Mouse (Mus musculus) bone marrow, adult 2 months (tissue): Measurements from ENCODE around the gene Eif3i.

Experiments used
- CTCF ChIP-seq: fragments of 200-500 bp; IDR thresholded peaks from 2 replicates; pipeline ENCODE4 v1.5.1; 2011; ENCODE audit warnings: low read length, control low read depth; ENCODE audit not compliant: control insufficient read depth, insufficient read depth
- POLR2A ChIP-seq: fragments of 200-500 bp; IDR thresholded peaks from 2 replicates; pipeline ENCODE4 v1.6.1; 2011; ENCODE audit warnings: low read depth, mild to moderate bottlenecking, control low read depth, low read length, borderline replicate concordance; ENCODE audit not compliant: control insufficient read depth

DNA sequence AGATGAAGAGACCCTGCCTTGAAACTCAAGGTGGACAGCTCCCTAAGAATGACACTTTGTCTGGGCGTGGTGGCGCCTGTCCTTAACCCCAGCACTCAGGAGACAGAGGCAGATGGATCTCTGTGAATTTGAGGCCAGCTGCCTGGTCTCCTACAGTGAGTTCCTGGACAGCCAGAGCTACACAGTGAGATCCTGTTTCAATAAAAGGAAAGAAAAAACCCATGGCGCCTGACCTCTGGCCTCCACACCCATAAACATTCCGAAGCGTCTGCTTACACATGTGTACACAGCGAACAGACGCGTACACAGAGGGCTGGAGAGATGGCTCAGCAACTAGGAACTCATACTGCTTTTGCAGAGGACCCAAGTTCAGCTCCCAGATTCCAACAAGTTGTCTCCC, 36.7 kb downstream of the Eif3i start:
- TF ChIP-seq CTCF, result no peak
- TF ChIP-seq POLR2A, result no peak
